Mouse (Mus musculus): ENCODE data around the gene Gm21256.
"Not testable (repeated sequence)": the region's sequence is repeated elsewhere in the genome, so short reads cannot be mapped to it uniquely, and the experiment has no call there.

The Gm21256 gene

DNA sequence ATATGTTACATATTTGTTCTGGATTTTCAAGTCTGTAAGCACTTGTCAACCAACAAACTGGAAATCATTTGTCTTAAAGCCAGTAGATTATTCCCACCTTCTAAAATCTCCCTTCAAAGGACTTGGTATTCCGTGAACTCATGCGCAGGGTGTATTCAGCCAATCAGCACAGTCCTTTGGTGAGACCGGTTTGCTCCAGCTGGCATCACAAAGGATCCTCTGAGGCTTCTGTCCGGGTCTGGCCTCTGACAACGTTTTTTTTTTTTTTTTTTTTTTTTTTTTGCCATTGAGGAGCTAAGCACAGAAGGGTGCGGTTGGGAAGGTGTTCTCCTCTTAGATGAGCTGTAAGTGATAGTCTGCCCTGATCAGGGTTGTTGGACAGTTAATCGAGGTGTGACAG, at the start of gene Gm21256:
Gene Gm21256 (plus strand): TSS at position 301 of the 400 bp plus-strand sequence.
- DNase-seq (ENCODE audit: low read depth, low spot score), result not testable (repeated sequence)
